Mouse (Mus musculus) stomach, postnatal 0 days (tissue): ENCODE results near the gene Cyp4f16.
"Not testable (repeated sequence)": the region's sequence is repeated elsewhere in the genome, so short reads cannot be mapped to it uniquely, and the experiment has no call there.

ENCODE experiments used
- CTCF ChIP-seq: IDR thresholded peaks from 2 replicates; pipeline ENCODE4 v1.5.1; 2016; ENCODE audit warnings: antibody characterized with exemption, low read depth, mild to moderate bottlenecking, moderate library complexity
- EP300 ChIP-seq: optimal IDR thresholded peaks from 2 replicates; pipeline ENCODE3; 2016; ENCODE audit warnings: antibody characterized with exemption

- not testable (repeated sequence) for TF ChIP-seq EP300, CTCF
These were observed 8.4 kb downstream of the Cyp4f16 start for GRCm38 (mm10) chr17:32544792-32545191.
